Mouse (Mus musculus) lung, postnatal 0 days (tissue): Measurements from ENCODE around the gene Ube4a.

ENCODE experiments used
- CTCF ChIP-seq: IDR thresholded peaks from 2 replicates; pipeline ENCODE4 v1.5.1; 2016; ENCODE audit warnings: antibody characterized with exemption, mild to moderate bottlenecking
- EP300 ChIP-seq: IDR thresholded peaks from 2 replicates; pipeline ENCODE4 v1.6.1; 2016; ENCODE audit warnings: antibody characterized with exemption, mild to moderate bottlenecking, control low read depth

- TF ChIP-seq CTCF (no peak), EP300 (no peak)
These were observed 45.1 kb upstream of the Ube4a start for GRCm38 (mm10) chr9:45010461-45010860.
